Mouse (Mus musculus) liver, embryonic 15.5 days (tissue): ENCODE data around the gene Mgat4e. TPM values are rescaled to one million over a fixed set of nuclear protein-coding genes. Genes with fewer than 3 reads are reported as not detected.
"Not testable (repeated sequence)": the region's sequence is repeated elsewhere in the genome, so short reads cannot be mapped to it uniquely, and the experiment has no call there.

Experiments
- ATAC-seq: fragments of 200-750 bp; cut with Nextera tagmentation; 2 replicates; pipeline ENCODE4 v1.8.0; 2017; ENCODE audit warnings: moderate number of reproducible peaks, mild to moderate bottlenecking, moderate library complexity; ENCODE audit not compliant: insufficient read depth
- H3K27ac ChIP-seq: fragments of 300-500 bp; sonication (generic); replicated peaks from 2 replicates; pipeline ENCODE4 v1.5.1; 2015; ENCODE audit warnings: mild to moderate bottlenecking, inconsistent platforms
- H3K27me3 ChIP-seq: fragments of 300-500 bp; sonication (generic); 2 replicates; pipeline ENCODE4 v1.6.1; 2015; ENCODE audit warnings: mild to moderate bottlenecking, inconsistent platforms
- H3K36me3 ChIP-seq: fragments of 300-500 bp; sonication (generic); replicated peaks from 2 replicates; pipeline ENCODE4 v1.6.1; 2015; ENCODE audit warnings: moderate library complexity, mild to moderate bottlenecking, inconsistent platforms
- H3K4me1 ChIP-seq: fragments of 300-500 bp; sonication (generic); replicated peaks from 2 replicates; pipeline ENCODE4 v1.6.1; 2015; ENCODE audit warnings: inconsistent platforms
- H3K4me2 ChIP-seq: fragments of 300-500 bp; sonication (generic); 2 replicates; pipeline ENCODE4 v1.6.1; 2015; ENCODE audit warnings: moderate library complexity, mild to moderate bottlenecking, inconsistent platforms
- H3K4me3 ChIP-seq: fragments of 300-500 bp; sonication (generic); replicated peaks from 2 replicates; pipeline ENCODE4 v1.5.1; 2015; ENCODE audit warnings: mild to moderate bottlenecking, inconsistent platforms
- H3K9ac ChIP-seq: fragments of 300-500 bp; sonication (generic); 2 replicates; pipeline ENCODE4 v1.6.1; 2015; ENCODE audit warnings: moderate library complexity, mild to moderate bottlenecking, inconsistent platforms
- H3K9me3 ChIP-seq: fragments of 300-500 bp; sonication (generic); replicated peaks from 2 replicates; pipeline ENCODE4 v1.6.1; 2016; ENCODE audit warnings: inconsistent platforms
- WGBS: fragments of 180-500 bp; shearing (Covaris S2); methylation state at CpG from one replicate; pipeline ENCODE4 v1.1.7; 2015; ENCODE audit warnings: mixed read lengths; ENCODE audit not compliant: insufficient replicate concordance; 5-methylcytosine and 5-hydroxymethylcytosine counted together
- polyA plus RNA-seq: library from polyadenylated mRNA; unstranded; fragments of >200 nt; fragmentation: Nextera tagmentation; extraction: Ambion mirVana; gene quantifications from 2 replicates; pipeline ENCODE4 v1.2.1, GENCODE M21; 2015

Mgat4e gene
- polyA plus RNA-seq, 1 experiment from 2014 or later: not detected

GRCm38 (mm10) chr1:134525015-134525414 lies 24.5 kb downstream of the Mgat4e start:
- Histone ChIP-seq H3K9ac (no peak overlapping the region), H3K4me2 (no peak overlapping the region), H3K27ac (peak overlapping the region; percentile 95; the same call in 1 of the 2 replicates), H3K9me3 (no peaks in the 10 kb centered on the region), H3K36me3 (no peaks in the 10 kb centered on the region), H3K4me3 (no peak overlapping the region), H3K27me3 (no peaks in the 10 kb centered on the region), H3K4me1 (peaks cover 61% of the 10 kb centered on the region)
- no peak for ATAC-seq
- 87% methylated on average over 1 of the region's 1 CpGs for WGBS

GRCm38 (mm10) chr1:134524424-134524823 lies 25.1 kb downstream of the Mgat4e start:
- Histone ChIP-seq H3K4me2 (no peak overlapping the region), H3K27ac (no peak overlapping the region), H3K36me3 (no peaks in the 10 kb centered on the region), H3K9me3 (no peaks in the 10 kb centered on the region), H3K4me3 (no peak overlapping the region), H3K4me1 (peaks cover 63% of the 10 kb centered on the region), H3K27me3 (no peaks in the 10 kb centered on the region), H3K9ac (no peak overlapping the region)
- 62% methylated on average over 5 of the region's 5 CpGs for WGBS
- ATAC-seq: no peak

- H3K27me3 ChIP-seq: no peaks in the 10 kb centered on the region
- H3K4me1 ChIP-seq: peaks cover 57% of the 10 kb centered on the region
- no peak for ATAC-seq
- H3K4me2 ChIP-seq: no peak overlapping the region
- no peak overlapping the region for H3K4me3 ChIP-seq
- H3K27ac ChIP-seq: 0 out of 2 replicates have a peak overlapping the region, but pooled peaks have one; percentile 21
- no peaks in the 10 kb centered on the region for H3K36me3 ChIP-seq
- WGBS: 22% methylated on average over 2 of the region's 2 CpGs
- no peaks in the 10 kb centered on the region for H3K9me3 ChIP-seq
- no peak overlapping the region for H3K9ac ChIP-seq
These were observed 27.2 kb downstream of the Mgat4e start for GRCm38 (mm10) chr1:134522325-134522724.

GRCm38 (mm10) chr1:134521163-134521562 lies 28.3 kb downstream of the Mgat4e start:
- no peaks in the 10 kb centered on the region for H3K9me3 ChIP-seq
- no peak overlapping the region for H3K4me2 ChIP-seq
- H3K4me3 ChIP-seq: no peak overlapping the region
- whole genome bisulfite sequencing: 40% methylated on average over 7 of the region's 7 CpGs
- ATAC-seq: peak; percentile 20; the same call in 1 of the 2 replicates
- H3K27ac ChIP-seq: peak overlapping the region; percentile 31
- H3K9ac ChIP-seq: no peak overlapping the region
- peaks cover 47% of the 10 kb centered on the region for H3K4me1 ChIP-seq
- 0 out of 2 replicates have a peak, but pooled peaks cover 10% of the 10 kb centered on the region for H3K27me3 ChIP-seq
- no peaks in the 10 kb centered on the region for H3K36me3 ChIP-seq

- WGBS: 29% methylated on average over 8 of the region's 8 CpGs
- Histone ChIP-seq H3K9me3 (no peaks in the 10 kb centered on the region), H3K27ac (peak overlapping the region; percentile 31), H3K4me1 (peaks cover 37% of the 10 kb centered on the region), H3K4me2 (no peak overlapping the region), H3K4me3 (no peak overlapping the region), H3K9ac (no peak overlapping the region), H3K36me3 (no peaks in the 10 kb centered on the region), H3K27me3 (peaks cover 17% of the 10 kb centered on the region; the same call in 1 of the 2 replicates)
- ATAC-seq: peak; percentile 54
These were observed 29.3 kb downstream of the Mgat4e start for GRCm38 (mm10) chr1:134520001-134520721.

- H3K9ac ChIP-seq, H3K4me2 ChIP-seq, H3K9me3 ChIP-seq, ATAC-seq, H3K36me3 ChIP-seq, H3K4me3 ChIP-seq: not testable (repeated sequence)
- 82% methylated on average over 5 of the region's 5 CpGs for WGBS
- 0 out of 2 replicates have a peak overlapping the region, but pooled peaks have one; percentile 61 for H3K27ac ChIP-seq
- H3K4me1 ChIP-seq: peaks cover 35% of the 10 kb centered on the region
- peaks cover 26% of the 10 kb centered on the region for H3K27me3 ChIP-seq
These were observed 30.3 kb downstream of the Mgat4e start for GRCm38 (mm10) chr1:134519201-134519600.

GRCm38 (mm10) chr1:134518677-134519076 lies 30.8 kb downstream of the Mgat4e start:
- H3K4me2 ChIP-seq: peak overlapping the region; percentile 10; the same call in 1 of the 2 replicates
- 2% methylated on average over 7 of the region's 7 CpGs for WGBS

GRCm38 (mm10) chr1:134517841-134518240 lies 31.6 kb downstream of the Mgat4e start:
- not testable (repeated sequence) for H3K4me2 ChIP-seq, H3K9ac ChIP-seq, H3K27ac ChIP-seq, H3K9me3 ChIP-seq, H3K4me3 ChIP-seq, ATAC-seq, H3K36me3 ChIP-seq
- 82% methylated on average over 14 of the region's 14 CpGs for WGBS
- Histone ChIP-seq H3K4me1 (peaks cover 44% of the 10 kb centered on the region), H3K27me3 (peaks cover 40% of the 10 kb centered on the region)

More at GRCm38 (mm10) chr1:134518677-134519076, 30.8 kb downstream of the Mgat4e start:
- Histone ChIP-seq H3K9me3 (no peaks in the 10 kb centered on the region), H3K36me3 (no peaks in the 10 kb centered on the region), H3K9ac (no peak overlapping the region), H3K4me1 (peaks cover 37% of the 10 kb centered on the region), H3K4me3 (no peak overlapping the region), H3K27ac (0 out of 2 replicates have a peak overlapping the region, but pooled peaks have one; percentile 61), H3K27me3 (peaks cover 32% of the 10 kb centered on the region)
- peak; percentile 62; the same call in 1 of the 2 replicates for ATAC-seq

- Histone ChIP-seq H3K27me3 (peaks cover 52% of the 10 kb centered on the region), H3K4me2 (no peak overlapping the region), H3K9ac (no peak overlapping the region), H3K4me3 (no peak overlapping the region), H3K4me1 (peaks cover 34% of the 10 kb centered on the region), H3K27ac (no peak overlapping the region), H3K9me3 (no peaks in the 10 kb centered on the region), H3K36me3 (no peaks in the 10 kb centered on the region)
- ATAC-seq: no peak
- 61% methylated on average over 4 of the region's 4 CpGs for WGBS
These were observed 32.8 kb downstream of the Mgat4e start for GRCm38 (mm10) chr1:134516491-134517198.

- Histone ChIP-seq H3K4me1 (peaks cover 27% of the 10 kb centered on the region), H3K27me3 (peaks cover 58% of the 10 kb centered on the region), H3K4me2 (no peak overlapping the region), H3K27ac (no peak overlapping the region), H3K9ac (no peak overlapping the region), H3K9me3 (no peaks in the 10 kb centered on the region), H3K4me3 (no peak overlapping the region), H3K36me3 (no peaks in the 10 kb centered on the region)
- ATAC-seq: no peak
- 69% methylated on average over 2 of the region's 2 CpGs for WGBS
These were observed 33.6 kb downstream of the Mgat4e start for GRCm38 (mm10) chr1:134515891-134516290.
